Mouse (Mus musculus) layer of hippocampus, postnatal 36 days (tissue): ENCODE results near the gene Bcl11b. TPM values are rescaled to one million over a fixed set of nuclear protein-coding genes. Genes with fewer than 3 reads are reported as not detected.

Experiments
- DNase-seq, 2 experiments: peaks; one replicate each; pipeline ENCODE4 v3.0.0; 2022
- total RNA-seq, 2 experiments: library from RNA; stranded (reverse); gene quantifications; 2 replicates each; pipeline ENCODE4 v1.2.3; 2021

Gene Bcl11b
- 100 to 1,000 TPM; 134 to 137 TPM for total RNA-seq

DNA sequence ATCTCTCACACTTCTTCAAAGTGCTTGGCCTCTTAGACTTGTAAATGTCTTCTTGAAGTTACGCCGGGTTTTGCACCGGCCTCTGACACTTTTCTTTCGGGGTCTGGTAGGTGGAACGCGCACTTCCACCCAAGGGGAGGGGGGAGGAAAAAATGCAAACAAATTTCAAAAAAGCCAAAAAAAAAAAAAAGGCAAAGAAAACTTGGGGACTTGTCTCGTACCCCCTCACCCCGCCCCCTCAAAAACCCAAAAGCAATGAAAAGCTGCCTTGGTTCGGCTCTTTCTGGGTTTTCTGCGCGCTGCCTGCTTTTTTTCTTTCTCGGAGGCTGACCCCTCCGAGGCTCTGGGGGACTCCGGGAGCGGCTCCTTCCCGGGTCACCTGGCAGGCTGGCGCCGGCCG, at the start of gene Bcl11b:
TSS of gene Bcl11b (minus strand) at position 120 of the 400 bp plus-strand sequence.
- no peak for DNase-seq

GRCm38 (mm10) chr12:108050996-108051395, 47.6 kb upstream of the Bcl11b start:
- no peak for DNase-seq

GRCm38 (mm10) chr12:108049625-108050024, 46.2 kb upstream of the Bcl11b start:
- DNase-seq, result no peak

DNA sequence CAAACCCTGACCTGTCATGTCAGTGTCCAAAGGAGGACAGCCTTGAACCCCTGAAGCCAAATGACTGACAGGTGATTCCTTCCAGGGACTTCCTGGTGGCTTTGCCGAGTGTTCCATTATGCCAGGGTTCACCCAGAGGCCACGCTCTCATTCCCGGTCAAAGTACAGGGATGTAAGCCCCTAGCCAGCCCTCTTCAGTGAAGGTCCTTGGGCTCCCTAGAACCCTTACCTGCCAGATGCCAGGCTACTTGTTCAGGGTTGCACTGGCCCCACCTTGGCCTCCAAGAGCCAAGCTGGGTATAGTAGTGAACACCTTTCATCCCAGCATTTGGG, 38.8 kb upstream of the Bcl11b start:
- DNase-seq, result no peak

DNA sequence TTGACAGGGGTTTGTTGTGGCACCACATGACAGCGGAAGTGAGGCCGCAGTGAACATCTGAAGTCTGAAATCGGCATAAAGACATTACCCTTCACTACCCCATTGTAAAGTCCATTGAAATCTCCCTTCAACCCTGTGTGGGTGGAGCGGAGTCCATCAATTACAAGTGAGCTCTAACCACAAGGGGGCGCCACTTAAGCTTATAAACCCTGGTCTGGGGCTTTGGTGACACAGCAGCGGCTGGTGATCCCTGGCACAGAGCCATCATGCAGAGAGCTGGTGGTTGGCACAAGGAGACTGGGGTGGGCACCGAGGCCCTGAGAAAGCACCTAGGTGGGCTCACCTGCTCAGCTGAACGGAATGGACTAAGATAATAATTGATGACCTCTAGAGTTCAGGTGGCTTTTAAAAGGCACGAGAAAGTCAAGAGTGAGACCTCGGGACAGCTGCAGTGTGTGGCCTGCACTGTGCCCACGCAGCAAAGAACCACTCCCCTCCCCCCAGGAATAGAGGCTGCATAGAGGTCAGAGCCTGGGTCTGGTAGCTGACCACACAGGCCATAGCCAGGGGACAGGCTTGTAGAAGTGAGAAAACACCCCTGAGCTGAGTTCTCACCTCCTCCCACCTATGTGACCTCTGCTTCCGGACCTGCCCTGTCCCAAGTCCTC, 38.3 kb upstream of the Bcl11b start:
- DNase-seq, result peak; percentile 50 to 67

DNA sequence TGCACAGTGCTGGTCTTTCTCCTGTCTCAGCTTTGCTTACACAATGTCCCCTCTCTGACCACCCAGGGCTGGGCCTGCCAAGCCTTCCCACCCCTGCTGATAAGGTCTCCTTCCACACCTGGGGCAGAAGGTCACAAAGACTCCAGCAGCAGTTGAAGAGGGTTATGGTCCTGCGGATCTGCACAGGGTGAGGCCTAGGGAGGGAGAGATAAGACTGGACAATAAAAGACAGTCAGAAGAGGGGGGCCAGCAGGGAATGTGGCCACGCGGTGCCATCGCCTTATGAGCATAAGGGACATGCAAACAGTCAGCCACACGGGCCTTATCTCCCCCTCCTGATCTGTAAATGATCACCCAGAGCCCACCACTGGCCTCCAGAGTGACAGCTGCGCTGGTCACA, 34.0 kb upstream of the Bcl11b start:
- DNase-seq, result no peak

GRCm38 (mm10) chr12:108035412-108036078, 32.1 kb upstream of the Bcl11b start:
- no peak for DNase-seq

DNA sequence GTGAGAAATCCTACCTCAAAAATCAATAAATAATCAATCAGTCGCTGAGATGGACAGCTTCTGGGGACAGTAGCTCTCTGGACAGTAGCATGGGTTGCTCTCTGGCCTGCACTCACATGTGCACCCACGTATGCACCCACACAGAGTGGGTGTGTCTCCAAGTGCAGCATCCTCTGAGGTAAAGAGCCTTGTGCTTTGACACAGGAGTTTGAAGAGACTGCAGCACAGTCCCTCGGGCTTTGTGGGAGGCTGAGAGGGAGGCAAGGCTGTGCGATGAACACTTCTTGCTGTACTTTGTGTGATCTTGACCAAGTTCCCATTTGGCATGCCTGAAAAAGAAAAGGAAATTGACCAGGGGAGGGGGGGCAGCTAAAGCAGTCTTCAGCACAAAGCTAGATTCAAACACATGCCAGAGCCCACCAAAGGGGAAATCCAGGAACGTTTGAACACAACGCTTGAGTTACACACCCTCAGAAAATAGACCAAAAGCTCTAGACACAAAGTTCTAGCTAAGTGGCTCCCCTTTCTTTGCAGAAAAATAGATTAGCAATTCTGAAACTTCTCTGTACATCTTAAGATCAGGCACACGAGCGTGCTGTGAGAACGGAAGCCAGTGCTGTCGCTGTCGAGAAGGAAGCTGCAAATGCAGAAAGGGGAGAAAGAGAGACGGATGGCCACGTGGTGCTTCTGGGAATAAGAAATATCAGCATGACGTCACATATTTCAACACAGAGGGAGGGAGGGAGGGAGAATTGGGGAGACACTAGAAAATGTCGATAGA, 19.6 kb upstream of the Bcl11b start:
- no peak for DNase-seq

GRCm38 (mm10) chr12:108012003-108012402, 8.6 kb upstream of the Bcl11b start:
- no peak for DNase-seq

DNA sequence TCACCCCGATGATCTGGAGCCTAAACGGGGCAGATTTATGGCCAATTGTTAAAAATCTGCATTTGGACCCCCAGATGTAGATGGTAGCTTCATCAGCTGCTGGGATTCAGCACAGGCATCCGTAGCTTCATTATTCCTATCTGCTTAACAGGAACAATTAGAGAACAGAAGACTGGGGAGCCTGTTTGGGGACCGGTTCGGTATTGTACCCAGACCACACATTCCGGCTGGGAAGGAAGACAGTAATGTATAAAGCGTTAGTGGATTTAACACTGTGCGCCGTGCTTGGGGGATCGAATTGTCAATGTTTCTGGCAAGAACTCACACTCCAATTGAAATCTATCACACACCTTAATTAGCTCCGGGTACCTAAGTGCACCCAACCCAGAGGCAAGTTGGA, 6.9 kb upstream of the Bcl11b start:
- no peak for DNase-seq

GRCm38 (mm10) chr12:108009156-108009555, 5.8 kb upstream of the Bcl11b start:
- no peak for DNase-seq

DNA sequence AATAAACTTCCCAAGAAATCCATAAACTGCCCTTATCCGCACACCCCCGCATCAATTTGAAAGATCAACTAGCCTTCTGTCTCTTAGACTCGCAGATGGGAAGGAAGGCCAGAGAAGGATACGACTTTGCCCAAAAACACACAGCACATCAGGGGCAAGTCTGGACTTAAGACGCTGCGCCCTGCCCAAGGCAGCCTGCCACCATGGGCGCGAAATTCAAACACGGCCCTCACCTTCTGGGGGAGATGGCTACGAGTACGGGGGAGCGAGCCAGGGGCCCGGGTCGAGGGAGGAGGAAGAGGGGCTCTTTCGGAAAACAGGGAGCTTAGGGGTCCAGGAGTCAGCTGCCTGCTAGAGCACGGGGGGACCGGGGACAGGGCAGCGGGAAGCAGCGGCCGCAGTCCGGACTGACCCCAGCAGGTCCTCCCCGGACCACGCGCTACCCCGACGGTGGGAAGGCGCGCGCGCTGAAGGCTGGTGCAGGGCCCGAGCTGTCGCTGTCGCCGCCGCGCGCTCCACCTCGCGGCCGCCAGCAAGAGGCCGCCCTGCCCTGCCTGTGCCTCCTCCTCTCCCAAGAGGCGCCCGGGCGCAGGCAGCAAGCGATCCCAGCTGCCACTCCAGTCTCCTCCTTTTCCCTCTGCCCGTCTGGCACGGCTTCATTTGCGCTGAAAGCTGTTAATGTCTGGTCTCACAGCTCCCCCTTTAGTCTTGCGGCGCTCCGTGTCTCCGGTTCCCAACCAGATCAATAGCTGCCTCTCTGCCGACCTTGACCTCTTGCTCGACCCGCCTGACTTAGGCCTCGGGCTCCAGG, 2.6 kb upstream of the Bcl11b start:
- DNase-seq, result peak; percentile 80 to 84

DNA sequence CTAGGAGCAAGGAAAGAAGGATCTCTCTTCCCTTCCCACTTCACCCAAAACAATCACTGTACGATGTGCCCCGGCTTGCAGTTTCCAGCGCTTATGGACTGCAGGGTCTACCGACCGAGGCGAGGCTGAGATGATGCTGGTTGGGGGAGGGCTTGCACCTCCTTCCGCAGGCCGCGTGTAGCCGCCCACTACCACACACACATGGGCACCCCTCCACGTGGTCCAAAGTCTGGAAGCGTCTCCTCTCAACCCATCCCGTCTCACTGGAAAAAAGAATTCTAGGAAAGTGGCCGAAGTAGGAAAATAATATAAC, 2.0 kb upstream of the Bcl11b start:
- no peak for DNase-seq

- no peak for DNase-seq
Measured at GRCm38 (mm10) chr12:108004701-108005487, 1.5 kb upstream of the Bcl11b start.

DNA sequence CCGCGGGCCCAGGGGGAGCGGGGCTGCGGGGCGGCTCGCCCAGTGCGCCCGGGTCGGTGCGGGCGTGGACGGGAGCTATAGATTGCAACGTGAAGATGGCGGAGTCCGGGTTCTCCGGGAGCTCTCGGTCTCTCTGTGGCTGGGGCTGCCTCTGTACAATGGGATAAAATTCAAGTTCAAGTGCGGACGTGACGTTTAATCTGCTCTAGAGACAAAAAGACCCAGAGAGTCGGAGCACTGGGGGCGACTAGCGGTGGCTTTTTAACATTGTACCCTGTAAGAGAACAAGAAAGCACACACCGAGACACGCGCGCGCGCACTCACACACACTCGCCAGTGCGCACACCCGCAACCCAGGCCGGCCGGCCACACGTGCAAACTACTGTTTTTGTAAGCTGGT, 526 bp upstream of the Bcl11b start:
- peak; percentile 76 to 80 for DNase-seq

GRCm38 (mm10) chr12:108002436-108003189, 789 bp downstream of the Bcl11b start:
- DNase-seq, result no peak

- DNase-seq, result no peak
Measured at GRCm38 (mm10) chr12:108001652-108002340, 1.6 kb downstream of the Bcl11b start.

- no peak for DNase-seq
Measured at GRCm38 (mm10) chr12:108000715-108001080, 2.7 kb downstream of the Bcl11b start.

- DNase-seq, result no peak
Measured at GRCm38 (mm10) chr12:107999751-108000714, 3.4 kb downstream of the Bcl11b start.

DNA sequence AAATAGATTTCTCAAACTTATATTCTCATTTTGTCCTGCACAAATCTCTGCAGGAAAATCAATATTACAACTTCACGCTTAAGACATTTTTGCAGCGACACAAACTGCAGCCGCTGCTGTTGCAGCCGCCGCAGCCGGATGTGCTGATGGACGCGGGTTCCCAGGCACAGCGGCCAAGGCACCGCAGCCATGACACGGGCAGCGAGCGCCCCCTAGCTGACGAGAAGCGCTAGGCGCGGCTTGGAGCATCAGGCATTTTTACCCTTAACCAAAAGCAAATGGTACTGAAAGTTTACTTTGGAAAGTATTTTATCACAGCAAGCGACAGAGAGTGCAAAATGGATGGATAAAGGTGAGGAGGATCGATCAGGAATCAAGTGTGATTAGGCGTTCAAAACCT, 4.7 kb downstream of the Bcl11b start:
- DNase-seq, result peak; percentile 84 to 87
